Mouse (Mus musculus): ENCODE measurements around the gene Clstn2.

Gene Clstn2

GRCm38 (mm10) chr9:97459745-97460144, 573.2 kb downstream of the Clstn2 start:
- WGBS: 54% methylated on average over 4 of the region's 4 CpGs

GRCm38 (mm10) chr9:97449316-97450050, 583.5 kb downstream of the Clstn2 start:
- WGBS: 57% methylated on average over 13 of the region's 13 CpGs

GRCm38 (mm10) chr9:97439872-97440636, 592.9 kb downstream of the Clstn2 start:
- WGBS: 58% methylated on average over 7 of the region's 7 CpGs

- WGBS: 54% methylated on average over 3 of the region's 3 CpGs
These were observed 598.3 kb downstream of the Clstn2 start for GRCm38 (mm10) chr9:97434666-97435065.

- 78% methylated on average over 1 of the region's 1 CpGs for WGBS
These were observed 603.0 kb downstream of the Clstn2 start for GRCm38 (mm10) chr9:97429885-97430449.

GRCm38 (mm10) chr9:97428127-97428526, 604.9 kb downstream of the Clstn2 start:
- WGBS: 45% methylated on average over 7 of the region's 7 CpGs

- 86% methylated on average over 5 of the region's 5 CpGs for WGBS
These were observed 612.1 kb downstream of the Clstn2 start for GRCm38 (mm10) chr9:97420896-97421295.

- 42% methylated on average over 6 of the region's 6 CpGs for WGBS
These were observed 617.9 kb downstream of the Clstn2 start for GRCm38 (mm10) chr9:97414876-97415668.

GRCm38 (mm10) chr9:97408142-97408541, 624.8 kb downstream of the Clstn2 start:
- 71% methylated on average over 2 of the region's 2 CpGs for WGBS

Data from cerebral cortex, adult 2 months (tissue).